Mouse (Mus musculus): ENCODE data around the gene Jmjd8. TPM values are rescaled to one million over a fixed set of nuclear protein-coding genes. Genes with fewer than 3 reads are reported as not detected.

Jmjd8 gene
- total and polyA plus RNA-seq, 2 experiments from 2014 or later: 26.2 to 32.2 TPM

DNA sequence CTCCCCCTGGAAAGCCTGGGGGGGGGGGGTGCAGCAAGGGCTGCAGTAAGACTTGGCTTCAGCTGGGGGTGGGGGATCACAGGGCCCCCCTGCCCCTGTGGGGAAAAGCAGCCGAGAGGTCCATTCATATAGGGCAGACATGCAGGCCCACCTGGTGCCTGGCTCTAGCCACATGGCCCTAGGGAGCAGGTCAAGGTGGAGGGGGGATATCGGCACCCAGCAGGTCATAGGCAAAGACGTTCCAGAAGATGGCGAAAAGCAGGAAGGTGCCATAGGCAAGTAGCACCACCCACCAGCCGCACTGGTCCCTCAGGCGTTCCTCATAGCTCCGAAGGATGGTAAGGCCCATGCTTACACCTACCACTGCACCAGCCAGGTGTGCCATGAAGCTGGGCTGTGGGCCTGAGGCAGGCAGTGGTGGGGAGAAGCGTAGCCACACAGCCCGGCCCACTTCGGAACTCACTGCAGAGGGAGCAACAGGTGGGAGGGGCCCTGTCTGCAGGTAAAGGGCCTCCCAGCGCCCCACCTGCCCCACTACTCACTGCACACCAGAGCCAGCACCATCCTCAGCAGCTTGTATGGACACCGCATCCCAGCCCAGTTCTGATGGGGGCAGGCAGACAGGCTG lies 6.0 kb downstream of the Jmjd8 start:
- H3K9ac ChIP-seq (replicated peaks; ENCODE audit: low read depth, low read length): peak overlapping the region; percentile 79
- H3K4me1 ChIP-seq (ENCODE audit: control insufficient read depth, insufficient read depth): peaks cover 45% of the 10 kb centered on the region
- WGBS: 76% methylated on average over 12 of the region's 12 CpGs
- H3K4me2 ChIP-seq (ENCODE audit: low read depth, low read length): peak overlapping the region; percentile 95
- H3K36me3 ChIP-seq (replicated peaks; ENCODE audit: control insufficient read depth, insufficient read depth, low read length): peaks cover 35% of the 10 kb centered on the region
- H3K27ac ChIP-seq (ENCODE audit: low read depth): peak overlapping the region; percentile 99
- DNase-seq (ENCODE audit: low spot score) (no peak), ATAC-seq (ENCODE audit: insufficient read depth, low read depth) (no peak)
- TF ChIP-seq EP300 (IDR thresholded peaks at IDR 0.05; ENCODE audit: low read depth): no peak
- TF ChIP-seq CTCF (IDR thresholded peaks at IDR 0.05; ENCODE audit: low read depth): no peak
- H3K27me3 ChIP-seq (ENCODE audit: control insufficient read depth, insufficient read depth, low read length): no peaks in the 10 kb centered on the region
- H3K9me3 ChIP-seq (replicated peaks; ENCODE audit: control insufficient read depth, low read length): no peaks in the 10 kb centered on the region
- H3K4me3 ChIP-seq (ENCODE audit: low read depth, low read length): peak overlapping the region; percentile 77

DNA sequence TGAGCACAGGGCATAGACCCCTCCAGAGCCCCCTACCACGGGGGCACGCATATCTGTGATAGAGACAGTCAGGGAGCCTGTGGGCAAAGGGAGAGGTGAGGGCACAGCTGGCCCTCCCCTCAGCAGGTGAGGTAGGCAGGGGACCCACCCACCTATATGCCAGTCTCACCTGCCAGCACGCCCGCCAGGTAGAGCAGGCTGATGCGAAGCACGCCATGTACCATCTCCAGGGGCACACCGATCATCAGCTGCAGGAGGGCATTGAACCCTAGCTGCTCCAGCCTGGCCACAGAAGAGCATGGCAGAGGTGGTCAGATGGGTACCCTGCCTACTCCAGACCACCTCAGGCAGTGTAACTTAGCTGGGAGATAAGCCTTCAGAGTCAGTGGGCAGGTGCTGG lies 6.6 kb downstream of the Jmjd8 start:
- Histone ChIP-seq H3K4me3 (ENCODE audit: low read depth, low read length) (no peak overlapping the region), H3K4me2 (ENCODE audit: low read depth, low read length) (peak overlapping the region; percentile 95; the same call in 1 of the 2 replicates), H3K27me3 (ENCODE audit: control insufficient read depth, insufficient read depth, low read length) (no peaks in the 10 kb centered on the region), H3K9me3 (replicated peaks; ENCODE audit: control insufficient read depth, low read length) (no peaks in the 10 kb centered on the region), H3K4me1 (ENCODE audit: control insufficient read depth, insufficient read depth) (peaks cover 43% of the 10 kb centered on the region), H3K9ac (replicated peaks; ENCODE audit: low read depth, low read length) (no peak overlapping the region), H3K27ac (ENCODE audit: low read depth) (no peak overlapping the region), H3K36me3 (replicated peaks; ENCODE audit: control insufficient read depth, insufficient read depth, low read length) (peaks cover 38% of the 10 kb centered on the region)
- DNase-seq (ENCODE audit: low spot score) (no peak), ATAC-seq (ENCODE audit: insufficient read depth, low read depth) (no peak)
- 95% methylated on average over 7 of the region's 7 CpGs for WGBS
- TF ChIP-seq CTCF (IDR thresholded peaks at IDR 0.05; ENCODE audit: low read depth) (no peak), EP300 (IDR thresholded peaks at IDR 0.05; ENCODE audit: low read depth) (no peak)

DNA sequence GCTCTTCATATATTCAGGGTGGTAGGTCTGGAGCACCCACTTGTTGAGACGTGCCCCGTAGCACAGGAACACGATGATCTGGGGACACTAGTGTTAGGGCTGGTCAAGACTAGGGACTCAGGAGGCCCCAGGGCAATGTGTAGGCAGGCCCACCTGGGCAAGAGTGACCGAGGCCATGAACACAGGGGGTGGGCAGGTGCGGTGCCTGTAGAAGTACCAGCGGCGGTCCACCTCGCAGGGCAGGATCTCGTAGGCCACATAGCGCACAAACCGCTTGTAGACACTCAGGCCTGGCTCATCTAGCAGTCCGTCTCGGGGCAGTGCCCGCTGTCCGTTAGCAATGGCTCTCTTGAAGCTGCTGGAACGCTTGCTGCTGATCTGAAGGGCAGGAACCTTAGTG lies 7.1 kb downstream of the Jmjd8 start:
- no peaks in the 10 kb centered on the region for H3K9me3 ChIP-seq (replicated peaks; ENCODE audit: control insufficient read depth, low read length)
- no peak overlapping the region for H3K4me3 ChIP-seq (ENCODE audit: low read depth, low read length)
- peak overlapping the region; percentile 95; the same call in 1 of the 2 replicates for H3K4me2 ChIP-seq (ENCODE audit: low read depth, low read length)
- H3K27me3 ChIP-seq (ENCODE audit: control insufficient read depth, insufficient read depth, low read length): no peaks in the 10 kb centered on the region
- TF ChIP-seq EP300 (IDR thresholded peaks at IDR 0.05; ENCODE audit: low read depth) (no peak), CTCF (IDR thresholded peaks at IDR 0.05; ENCODE audit: low read depth) (no peak)
- WGBS: 92% methylated on average over 16 of the region's 16 CpGs
- ATAC-seq (ENCODE audit: insufficient read depth, low read depth) (no peak), DNase-seq (ENCODE audit: low spot score) (no peak)
- H3K4me1 ChIP-seq (ENCODE audit: control insufficient read depth, insufficient read depth): peaks cover 43% of the 10 kb centered on the region
- peak overlapping the region; percentile 77 for H3K27ac ChIP-seq (ENCODE audit: low read depth)
- H3K36me3 ChIP-seq (replicated peaks; ENCODE audit: control insufficient read depth, insufficient read depth, low read length): peaks cover 38% of the 10 kb centered on the region
- H3K9ac ChIP-seq (replicated peaks; ENCODE audit: low read depth, low read length): 0 out of 2 replicates have a peak overlapping the region, but pooled peaks have one; percentile 57

DNA sequence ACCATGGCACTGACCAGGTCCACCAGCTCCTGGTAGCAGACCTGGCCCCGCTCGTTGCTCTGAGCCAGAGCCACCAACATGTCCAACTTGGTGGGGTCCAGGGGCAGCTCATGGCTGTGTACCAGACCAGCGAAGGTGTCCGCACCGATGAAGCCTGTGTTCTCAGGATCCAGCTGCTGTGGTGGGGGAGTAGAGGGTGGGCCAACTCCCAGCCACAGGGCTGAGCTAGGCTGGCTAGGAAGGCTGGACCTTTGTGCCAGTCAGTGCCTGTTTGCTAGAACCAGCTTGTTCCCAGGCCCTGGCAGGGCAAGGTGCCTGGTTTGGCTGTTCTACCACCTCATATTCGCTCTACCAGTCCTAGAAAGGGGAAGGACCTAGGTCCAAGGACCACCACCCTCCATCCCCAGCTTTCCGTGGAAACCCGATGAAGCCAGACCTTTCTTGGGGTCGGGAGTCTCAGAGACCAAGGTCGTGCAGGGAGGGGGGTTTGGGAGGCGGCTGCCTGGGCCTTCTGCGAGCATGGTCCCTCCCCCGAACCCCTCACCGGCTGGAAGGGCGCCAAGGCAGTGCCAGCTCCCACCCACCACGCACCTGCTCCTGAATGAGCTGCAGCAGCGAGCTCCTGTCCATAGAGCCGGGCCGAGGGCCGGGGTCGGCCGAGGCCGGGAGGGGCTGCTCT lies 7.9 kb downstream of the Jmjd8 start:
- peak overlapping the region; percentile 77 for H3K27ac ChIP-seq (ENCODE audit: low read depth)
- TF ChIP-seq EP300 (IDR thresholded peaks at IDR 0.05; ENCODE audit: low read depth): no peak
- no peak for TF ChIP-seq CTCF (IDR thresholded peaks at IDR 0.05; ENCODE audit: low read depth)
- no peaks in the 10 kb centered on the region for H3K27me3 ChIP-seq (ENCODE audit: control insufficient read depth, insufficient read depth, low read length)
- no peaks in the 10 kb centered on the region for H3K9me3 ChIP-seq (replicated peaks; ENCODE audit: control insufficient read depth, low read length)
- DNase-seq (ENCODE audit: low spot score): no peak
- H3K4me2 ChIP-seq (ENCODE audit: low read depth, low read length): peak overlapping the region; percentile 86
- ATAC-seq (ENCODE audit: insufficient read depth, low read depth): no peak
- H3K36me3 ChIP-seq (replicated peaks; ENCODE audit: control insufficient read depth, insufficient read depth, low read length): peaks cover 38% of the 10 kb centered on the region
- H3K9ac ChIP-seq (replicated peaks; ENCODE audit: low read depth, low read length): peak overlapping the region; percentile 57
- WGBS: 21% methylated on average over 23 of the region's 23 CpGs
- peaks cover 36% of the 10 kb centered on the region for H3K4me1 ChIP-seq (ENCODE audit: control insufficient read depth, insufficient read depth)
- H3K4me3 ChIP-seq (ENCODE audit: low read depth, low read length): peak overlapping the region; percentile 48

DNA sequence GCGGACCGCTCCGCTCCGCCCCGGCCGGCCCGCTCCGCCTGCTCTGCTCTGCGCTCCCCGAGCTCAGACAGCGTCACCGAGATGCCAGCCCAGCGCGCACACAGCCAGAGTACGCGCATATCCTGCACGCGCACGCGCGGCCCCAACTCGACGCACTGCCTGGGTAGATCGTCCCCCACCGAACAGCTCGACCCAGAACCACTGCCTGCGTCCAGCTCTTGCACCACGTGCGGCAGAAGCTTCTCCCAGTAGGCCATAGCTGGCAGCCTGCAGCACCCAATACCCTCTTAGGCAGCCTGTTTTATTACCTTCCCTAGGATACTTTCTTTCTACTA lies 8.4 kb downstream of the Jmjd8 start, which contains the start of gene Rhbdl1:
TSS of gene Rhbdl1 (minus strand) at position 220 of the 335 bp plus-strand sequence.
- peaks cover 31% of the 10 kb centered on the region for H3K4me1 ChIP-seq (ENCODE audit: control insufficient read depth, insufficient read depth)
- TF ChIP-seq CTCF (IDR thresholded peaks at IDR 0.05; ENCODE audit: low read depth) (no peak), EP300 (IDR thresholded peaks at IDR 0.05; ENCODE audit: low read depth) (no peak)
- peak; percentile 7 for ATAC-seq (ENCODE audit: insufficient read depth, low read depth)
- peak; percentile 61 for DNase-seq (ENCODE audit: low spot score)
- peak within 1 kb of the TSS; percentile 77 for H3K27ac ChIP-seq (ENCODE audit: low read depth)
- H3K4me2 ChIP-seq (ENCODE audit: low read depth, low read length): peak within 1 kb of the TSS; percentile 86
- H3K4me3 ChIP-seq (ENCODE audit: low read depth, low read length): peak within 1 kb of the TSS; percentile 48
- under 1% methylated on average over 29 of the region's 29 CpGs for WGBS
- no peaks in the 10 kb centered on the region for H3K9me3 ChIP-seq (replicated peaks; ENCODE audit: control insufficient read depth, low read length)
- peaks cover 42% of the 10 kb centered on the region for H3K36me3 ChIP-seq (replicated peaks; ENCODE audit: control insufficient read depth, insufficient read depth, low read length)
- H3K27me3 ChIP-seq (ENCODE audit: control insufficient read depth, insufficient read depth, low read length): no peaks in the 10 kb centered on the region
- H3K9ac ChIP-seq (replicated peaks; ENCODE audit: low read depth, low read length): peak within 1 kb of the TSS; percentile 57

Data from heart, postnatal 0 days (tissue).